Mouse (Mus musculus) hindbrain, embryonic 10.5 days (tissue): ENCODE measurements around the gene Tmem207. TPM values are rescaled to one million over a fixed set of nuclear protein-coding genes. Genes with fewer than 3 reads are reported as not detected.

ENCODE experiments used
- polyA plus RNA-seq: library from polyadenylated mRNA; unstranded; fragments of >200 nt; fragmentation: Nextera tagmentation; extraction: Ambion mirVana; gene quantifications from 2 replicates; pipeline ENCODE4 v1.2.1, GENCODE M21; 2016

Gene Tmem207
- polyA plus RNA-seq, 1 experiment from 2014 or later, result 0.24 TPM

Other genes starting within 250 kb of the Tmem207 start
- gene Cldn1, start 154.9 kb downstream of the Tmem207 start, polyA plus RNA-seq, result 6.2 and 8.9 TPM in 2 replicates
- not detected in 2 replicates for gene Cldn16, start 63.6 kb downstream of the Tmem207 start, polyA plus RNA-seq
- gene Il1rap, start 54.9 kb upstream of the Tmem207 start, polyA plus RNA-seq, result 3.1 and 3.5 TPM in 2 replicates